Mouse (Mus musculus) liver, postnatal 0 days (tissue): ENCODE data around the gene Rps19. TPM values are rescaled to one million over a fixed set of nuclear protein-coding genes. Genes with fewer than 3 reads are reported as not detected.
"Not testable (repeated sequence)": the region's sequence is repeated elsewhere in the genome, so short reads cannot be mapped to it uniquely, and the experiment has no call there.

Experiments
- ATAC-seq: fragments of 200-750 bp; cut with Nextera tagmentation; 2 replicates; pipeline ENCODE4 v1.8.0; 2017; ENCODE audit warnings: mild to moderate bottlenecking, moderate library complexity
- DNase-seq: peaks from one replicate; pipeline ENCODE4 v3.0.0-alpha.2; 2016
- H3K27ac ChIP-seq: fragments of 300-500 bp; sonication (generic); 2 replicates; pipeline ENCODE4 v1.5.1; 2014; ENCODE audit warnings: antibody characterized with exemption, moderate library complexity, mild to moderate bottlenecking, low read depth
- H3K27me3 ChIP-seq: fragments of 300-500 bp; sonication (generic); 2 replicates; pipeline ENCODE4 v1.6.1; 2014; ENCODE audit warnings: low read length, control low read depth, mixed read lengths; ENCODE audit not compliant: insufficient read depth
- H3K36me3 ChIP-seq: fragments of 300-500 bp; sonication (generic); replicated peaks from 2 replicates; pipeline ENCODE4 v1.6.1; 2014; ENCODE audit warnings: mild to moderate bottlenecking, control low read depth, low read length, moderate library complexity, mixed read lengths; ENCODE audit not compliant: insufficient read depth
- H3K4me1 ChIP-seq: fragments of 300-500 bp; sonication (generic); 2 replicates; pipeline ENCODE4 v1.6.1; 2014; ENCODE audit warnings: antibody characterized with exemption, mild to moderate bottlenecking, control low read depth; ENCODE audit not compliant: insufficient read depth
- H3K4me2 ChIP-seq: fragments of 300-500 bp; sonication (generic); 2 replicates; pipeline ENCODE4 v1.6.1; 2014; ENCODE audit warnings: low read depth, mild to moderate bottlenecking, low read length, moderate library complexity, mixed read lengths
- H3K4me3 ChIP-seq: fragments of 300-500 bp; sonication (generic); 2 replicates; pipeline ENCODE4 v1.5.1; 2014; ENCODE audit warnings: low read depth, low read length
- H3K9ac ChIP-seq: fragments of 300-500 bp; sonication (generic); replicated peaks from 2 replicates; pipeline ENCODE4 v1.6.1; 2014; ENCODE audit warnings: mild to moderate bottlenecking, moderate library complexity
- H3K9me3 ChIP-seq: fragments of 300-500 bp; sonication (generic); 2 replicates; pipeline ENCODE4 v1.6.1; 2016; ENCODE audit warnings: mild to moderate bottlenecking, control low read depth, low read length, mixed read lengths
- CTCF ChIP-seq: sonication (generic); IDR thresholded peaks from 2 replicates; pipeline ENCODE4 v1.5.1; 2016; ENCODE audit warnings: antibody characterized with exemption, low read depth
- EP300 ChIP-seq: IDR thresholded peaks from 2 replicates; pipeline ENCODE4 v1.6.1; 2016; ENCODE audit warnings: antibody characterized with exemption, low read depth, mild to moderate bottlenecking
- WGBS: fragments of 180-500 bp; shearing (Covaris S2); extraction: QIAGEN DNeasy Blood & Tissue Kit; methylation state at CpG from one replicate; pipeline ENCODE4 v1.1.7; 2014; ENCODE audit not compliant: insufficient replicate concordance; 5-methylcytosine and 5-hydroxymethylcytosine counted together
- polyA plus RNA-seq: library from polyadenylated mRNA; unstranded; fragments of >200 nt; fragmentation: Nextera tagmentation; extraction: Ambion mirVana; gene quantifications from 2 replicates; pipeline ENCODE4 v1.2.1, GENCODE M21; 2015

Gene Rps19
- polyA plus RNA-seq, 1 experiment from 2014 or later = 1,140 TPM

GRCm38 (mm10) chr7:24845181-24845580 lies 39.0 kb upstream of the Rps19 start:
- H3K27me3 ChIP-seq = no peaks in the 10 kb centered on the region
- H3K27ac ChIP-seq = no peak overlapping the region
- 81% methylated on average over 9 of the region's 9 CpGs for WGBS
- no peak overlapping the region for H3K9ac ChIP-seq
- no peak for ATAC-seq
- peaks cover 18% of the 10 kb centered on the region for H3K4me1 ChIP-seq
- TF ChIP-seq EP300 (no peak), CTCF (no peak)
- no peaks in the 10 kb centered on the region for H3K36me3 ChIP-seq
- H3K4me3 ChIP-seq = no peak overlapping the region
- no peak for DNase-seq
- no peaks in the 10 kb centered on the region for H3K9me3 ChIP-seq
- H3K4me2 ChIP-seq = no peak overlapping the region

DNA sequence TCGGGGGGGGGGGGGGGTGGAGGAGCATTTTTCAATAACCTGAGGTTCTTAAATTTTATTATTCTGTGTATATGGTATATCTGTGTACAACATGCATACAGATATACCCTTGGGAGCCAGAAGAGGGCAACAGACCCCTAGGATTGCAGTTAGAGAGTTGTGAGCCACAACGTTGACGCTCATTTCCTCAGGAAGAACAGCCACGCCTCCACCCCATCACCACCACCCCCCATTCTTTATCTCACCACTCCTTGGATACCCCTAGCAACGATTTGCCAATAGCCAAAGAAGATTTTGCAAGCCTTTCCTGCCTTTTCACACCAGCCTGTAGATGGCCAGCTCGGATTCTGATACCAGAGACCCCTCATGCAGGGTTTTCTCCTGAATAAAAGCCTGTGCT lies 38.5 kb upstream of the Rps19 start:
- ATAC-seq = peak; percentile 68
- TF ChIP-seq EP300 (no peak), CTCF (peak; percentile 70)
- Histone ChIP-seq H3K27me3 (no peaks in the 10 kb centered on the region), H3K36me3 (no peaks in the 10 kb centered on the region), H3K9me3 (no peaks in the 10 kb centered on the region), H3K4me2 (no peak overlapping the region), H3K27ac (no peak overlapping the region), H3K4me3 (no peak overlapping the region), H3K9ac (no peak overlapping the region), H3K4me1 (peaks cover 21% of the 10 kb centered on the region)
- DNase-seq = peak; percentile 59
- WGBS = 5% methylated on average over 6 of the region's 6 CpGs

DNA sequence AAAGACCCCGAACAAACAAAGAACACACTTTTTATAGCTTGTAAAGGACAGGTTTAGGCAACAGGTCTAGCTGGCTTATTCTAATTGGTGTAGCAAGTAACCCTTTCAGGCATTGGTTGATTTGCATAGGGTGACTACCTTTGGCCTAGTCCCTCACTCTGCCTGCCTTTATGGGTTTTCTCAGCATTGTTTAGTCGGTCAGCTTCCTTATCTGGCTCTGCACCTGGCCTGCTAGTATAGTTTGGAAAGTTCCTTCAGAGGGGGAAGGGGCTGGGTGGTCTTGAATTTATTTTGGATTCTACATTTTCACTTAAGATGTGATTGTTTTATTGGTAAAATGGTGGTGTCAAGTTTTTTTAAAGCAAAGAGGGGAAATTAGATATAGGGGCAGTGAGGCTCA lies 37.6 kb upstream of the Rps19 start:
- not testable (repeated sequence) for DNase-seq, H3K9ac ChIP-seq
- WGBS = 29% methylated on average over 2 of the region's 2 CpGs

GRCm38 (mm10) chr7:24850162-24850561 lies 34.0 kb upstream of the Rps19 start:
- H3K4me3 ChIP-seq = 0 out of 2 replicates have a peak overlapping the region, but pooled peaks have one; percentile 21
- H3K9ac ChIP-seq = no peak overlapping the region
- DNase-seq = no peak
- no peaks in the 10 kb centered on the region for H3K27me3 ChIP-seq
- no peaks in the 10 kb centered on the region for H3K36me3 ChIP-seq
- H3K4me1 ChIP-seq = peaks cover 37% of the 10 kb centered on the region
- 28% methylated on average over 5 of the region's 5 CpGs for WGBS
- no peak for ATAC-seq
- no peaks in the 10 kb centered on the region for H3K9me3 ChIP-seq
- 0 out of 2 replicates have a peak overlapping the region, but pooled peaks have one; percentile 17 for H3K27ac ChIP-seq
- no peak for TF ChIP-seq EP300
- TF ChIP-seq CTCF = no peak
- H3K4me2 ChIP-seq = peak overlapping the region; percentile 67

More for the DNA sequence above, 37.6 kb upstream of the Rps19 start:
- H3K9me3 ChIP-seq, H3K27ac ChIP-seq, ATAC-seq, H3K36me3 ChIP-seq, H3K4me3 ChIP-seq, H3K4me2 ChIP-seq, H3K27me3 ChIP-seq: not testable (repeated sequence)
- peaks cover 22% of the 10 kb centered on the region for H3K4me1 ChIP-seq

DNA sequence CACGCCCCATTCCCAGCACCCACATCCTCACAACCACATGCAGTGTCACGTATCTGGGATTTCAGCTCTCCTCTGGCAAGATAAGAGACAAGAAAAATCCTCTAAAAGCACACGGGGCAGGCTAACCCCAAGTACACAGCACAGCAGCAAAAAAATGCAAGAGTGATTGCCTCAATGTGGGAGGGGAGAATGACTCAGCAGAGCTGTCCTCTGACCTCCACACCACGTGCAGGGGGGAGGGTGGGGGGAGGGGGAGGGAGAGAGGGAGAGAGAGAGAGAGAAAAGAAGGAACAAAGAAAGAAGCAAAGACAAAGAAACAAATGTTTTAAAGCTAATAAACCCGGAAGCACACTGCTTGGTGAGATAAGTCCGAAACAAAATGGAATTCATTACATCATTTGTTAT lies 33.3 kb upstream of the Rps19 start:
- Histone ChIP-seq H3K4me3 (peak overlapping the region; percentile 21), H3K36me3 (no peaks in the 10 kb centered on the region), H3K27me3 (no peaks in the 10 kb centered on the region), H3K9ac (peak overlapping the region; percentile 27), H3K4me1 (peaks cover 33% of the 10 kb centered on the region), H3K9me3 (no peaks in the 10 kb centered on the region), H3K27ac (peak overlapping the region; percentile 71), H3K4me2 (peak overlapping the region; percentile 67)
- TF ChIP-seq CTCF (no peak), EP300 (no peak; the same call in 1 of the 2 replicates)
- ATAC-seq = peak; percentile 59
- WGBS = 12% methylated on average over 6 of the region's 6 CpGs
- peak; percentile 73 for DNase-seq

DNA sequence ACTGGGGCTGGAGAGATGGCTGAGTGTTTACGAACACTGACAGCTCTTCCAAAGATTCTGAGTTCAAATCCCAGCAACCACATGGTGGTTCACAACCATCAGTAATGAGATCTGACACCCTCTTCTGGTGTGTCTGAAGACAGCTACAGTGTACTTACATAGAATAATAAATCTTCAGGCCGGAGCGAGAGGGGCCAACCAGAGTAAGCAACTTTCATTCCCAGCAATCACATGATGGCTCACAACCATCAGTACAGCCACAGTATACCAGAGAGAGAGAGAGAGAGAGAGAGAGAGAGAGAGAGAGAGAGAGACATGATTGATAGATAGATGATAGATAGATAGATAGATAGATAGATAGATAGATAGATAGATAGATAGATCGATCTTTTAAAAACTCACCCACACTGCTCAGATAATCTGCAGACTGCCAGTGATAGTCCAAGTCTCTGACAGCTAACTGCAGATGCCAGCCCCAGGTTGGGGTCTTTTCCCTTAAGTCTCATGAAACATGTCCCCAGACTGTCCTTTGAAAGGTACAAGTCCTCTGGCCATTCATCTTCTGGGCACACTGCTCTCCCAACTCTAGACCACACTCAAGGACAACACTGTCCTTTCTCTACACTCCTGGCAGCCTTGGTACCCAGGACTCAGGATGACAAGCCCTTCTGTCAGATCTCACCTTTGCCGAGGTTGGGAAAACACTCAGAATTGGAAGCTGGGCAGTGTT lies 32.4 kb upstream of the Rps19 start:
- no peaks in the 10 kb centered on the region for H3K36me3 ChIP-seq
- no peak for TF ChIP-seq EP300
- TF ChIP-seq CTCF = no peak
- H3K4me2 ChIP-seq = peak overlapping the region; percentile 67
- H3K9ac ChIP-seq = peak overlapping the region; percentile 28
- ATAC-seq (no peak), DNase-seq (no peak)
- H3K9me3 ChIP-seq = no peaks in the 10 kb centered on the region
- H3K27ac ChIP-seq = peak overlapping the region; percentile 95
- WGBS = 58% methylated on average over 5 of the region's 5 CpGs
- H3K27me3 ChIP-seq = no peaks in the 10 kb centered on the region
- H3K4me3 ChIP-seq = peak overlapping the region; percentile 26
- peaks cover 28% of the 10 kb centered on the region for H3K4me1 ChIP-seq
